Mouse (Mus musculus) Patski (cell line): ENCODE data around the gene Spo11. TPM values are rescaled to one million over a fixed set of nuclear protein-coding genes. Genes with fewer than 3 reads are reported as not detected.
A peak's percentile ranks its signal among the peaks of the same experiment; 100 is the strongest.

Experiments used
- ATAC-seq: fragments of 100-300 bp; one replicate; pipeline ENCODE4 v1.8.0; 2021
- CTCF ChIA-PET: fragments of 350-600 bp; sonication (Branson Sonifier 250); formaldehyde crosslinking; loops from one replicate; lab custom pipeline; 2022; ENCODE audit warnings: inconsistent platforms; lab: Charles Lee
- POLR2A ChIA-PET: fragments of 350-600 bp; sonication (Branson Sonifier 250); formaldehyde crosslinking; loops from one replicate; lab custom pipeline; 2022; ENCODE audit warnings: antibody characterized with exemption, inconsistent platforms; lab: Charles Lee
- DNase-seq: peaks from one replicate; pipeline ENCODE4 v3.0.0-alpha.2; 2011; ENCODE audit warnings: low read depth, low spot score
- H3K27me3 ChIP-seq: fragments of 371-371 bp; one replicate; pipeline ENCODE4 v1.5.1; 2021
- CTCF ChIP-seq: fragments of 100-300 bp; IDR thresholded peaks from one replicate; pipeline ENCODE4 v1.5.1; 2021
- in situ Hi-C: fragments of 300-500 bp; cut with MboI; formaldehyde crosslinking; loops from 3 replicates; pipeline ENCODE4 v1.11.1; 2018; ENCODE audit warnings: low pct_unique_long_range_greater_than_20kb, mixed read lengths
- polyA plus RNA-seq: library from polyadenylated mRNA; unstranded; gene quantifications from one replicate; pipeline ENCODE4 v1.2.3, GENCODE M21; 2021

Gene Spo11
- polyA plus RNA-seq, 1 experiment from 2014 or later, result 1.3 TPM

DNA sequence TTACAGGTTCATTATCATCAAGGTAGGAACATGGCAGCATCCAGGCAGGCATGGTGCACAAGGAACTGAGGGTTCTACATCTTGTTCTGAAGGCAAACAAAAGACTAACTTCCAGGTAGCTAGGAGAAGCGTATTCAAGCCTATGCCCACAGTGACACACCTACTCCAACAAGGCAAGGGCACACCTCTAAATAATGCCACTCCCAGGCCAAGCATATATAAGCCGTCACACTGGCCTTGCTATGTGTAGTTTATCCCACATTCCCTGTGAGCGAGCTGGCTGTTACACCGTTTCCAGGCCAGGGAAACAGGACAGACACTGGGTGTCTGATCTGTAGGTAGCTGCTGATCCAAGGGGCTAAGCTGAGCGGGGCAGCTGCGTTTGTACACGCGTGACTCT, 33.9 kb downstream of the Spo11 start:
- ChIA-PET CTCF (no interaction called here), POLR2A (no interaction called here)
- no peak for TF ChIP-seq CTCF
- no peaks in the 10 kb centered on the region for H3K27me3 ChIP-seq
- in situ Hi-C loops, result no loop called here
- DNase-seq (no peak), ATAC-seq (no peak)

DNA sequence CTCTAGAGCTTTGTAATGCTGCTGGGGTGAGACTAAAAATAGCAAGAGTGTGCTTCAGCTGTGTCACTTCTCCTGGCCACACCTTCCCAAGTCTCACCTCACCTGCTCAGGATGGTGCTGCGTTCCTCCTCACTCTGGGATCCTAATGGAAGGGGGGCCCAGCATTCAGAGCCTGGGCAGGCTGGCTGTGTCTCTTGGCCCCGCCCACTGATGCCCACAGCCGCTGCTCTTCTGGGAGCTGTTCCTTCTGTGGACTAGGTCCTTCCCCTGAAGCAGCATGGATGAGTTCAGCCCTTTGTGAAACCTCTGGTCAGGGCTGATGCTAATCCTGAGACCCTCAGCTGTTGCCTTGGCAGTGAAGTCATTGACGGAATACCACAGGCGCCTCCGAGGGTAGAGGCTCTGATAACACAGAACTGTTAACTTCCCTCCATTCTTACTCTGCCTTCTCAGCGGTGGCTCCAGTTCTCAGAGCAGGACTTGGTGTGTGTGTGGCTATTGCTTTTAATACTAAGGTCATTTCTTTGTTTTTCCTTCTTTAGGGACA, 37.3 kb downstream of the Spo11 start:
- TF ChIP-seq CTCF, result no peak
- ATAC-seq, result no peak
- in situ Hi-C loops, result no loop called here
- ChIA-PET CTCF (interaction anchor here (1.4 to 2.0 kb wide), 2 partner anchors 8 to 75 kb away, joined by 3 to 4 read pairs; no protein-coding TSS in a partner anchor), POLR2A (interaction anchor here (0.8 kb wide), 1 partner anchor 10 kb away, joined by 3 read pairs; no protein-coding TSS in a partner anchor)
- no peak for DNase-seq
- H3K27me3 ChIP-seq, result no peaks in the 10 kb centered on the region

DNA sequence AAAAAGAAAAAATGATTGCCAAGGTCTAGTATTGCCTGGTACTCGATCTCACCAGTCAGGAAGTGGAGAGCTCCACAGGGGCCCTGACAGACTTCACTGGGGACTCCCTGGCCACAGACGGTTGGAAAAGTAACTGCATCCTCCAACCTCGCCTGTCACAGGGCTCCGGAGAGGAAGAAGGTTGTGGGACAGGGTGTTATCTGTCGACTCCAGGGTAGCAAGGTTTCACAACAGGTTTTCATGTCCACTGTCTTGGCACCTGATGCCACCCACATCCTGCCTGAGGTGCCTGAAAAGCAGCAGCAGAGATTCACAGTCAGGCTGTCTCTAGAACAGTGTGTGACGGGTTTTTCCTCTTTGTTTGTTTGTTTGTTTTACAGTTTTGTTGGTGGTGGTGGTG, 40.4 kb downstream of the Spo11 start:
- ATAC-seq (no peak), DNase-seq (no peak)
- in situ Hi-C loops, result no loop called here
- POLR2A ChIA-PET, result interaction anchor here (1.2 kb wide), 1 partner anchor 10 kb away, joined by 3 read pairs; no protein-coding TSS in a partner anchor
- H3K27me3 ChIP-seq, result no peaks in the 10 kb centered on the region
- no peak for TF ChIP-seq CTCF
- CTCF ChIA-PET, result interaction anchor here (1.4 kb wide), 1 partner anchor 15 kb away, joined by 3 read pairs; no protein-coding TSS in a partner anchor

DNA sequence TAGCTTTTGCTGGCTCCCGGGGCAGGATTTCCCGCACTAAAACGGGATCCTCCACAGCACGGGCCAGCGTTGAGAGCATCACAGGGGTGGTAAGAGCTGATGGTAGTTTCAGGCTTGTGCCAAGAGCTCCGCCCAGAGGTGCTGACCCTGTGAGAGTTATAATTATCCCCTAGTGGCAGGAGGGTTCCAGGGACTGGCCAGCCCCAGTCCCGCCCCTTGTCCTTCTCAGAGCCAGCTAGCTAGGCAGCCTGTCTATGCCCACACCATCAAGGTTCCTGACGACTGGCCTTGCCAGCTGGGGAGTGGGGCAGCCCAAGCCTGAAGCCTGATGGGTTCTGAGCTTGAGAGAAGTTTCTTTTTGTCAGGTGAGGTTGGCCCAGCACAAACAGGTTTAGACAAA, 41.1 kb downstream of the Spo11 start:
- ATAC-seq, result no peak
- CTCF ChIA-PET, result interaction anchor here (1.4 kb wide), 1 partner anchor 16 kb away, joined by 3 read pairs; no protein-coding TSS in a partner anchor
- TF ChIP-seq CTCF, result no peak
- in situ Hi-C loops, result no loop called here
- POLR2A ChIA-PET, result interaction anchor here (0.9 to 1.2 kb wide), 2 partner anchors 9 to 37 kb away, joined by 3 read pairs; no protein-coding TSS in a partner anchor
- H3K27me3 ChIP-seq, result no peaks in the 10 kb centered on the region
- no peak for DNase-seq

DNA sequence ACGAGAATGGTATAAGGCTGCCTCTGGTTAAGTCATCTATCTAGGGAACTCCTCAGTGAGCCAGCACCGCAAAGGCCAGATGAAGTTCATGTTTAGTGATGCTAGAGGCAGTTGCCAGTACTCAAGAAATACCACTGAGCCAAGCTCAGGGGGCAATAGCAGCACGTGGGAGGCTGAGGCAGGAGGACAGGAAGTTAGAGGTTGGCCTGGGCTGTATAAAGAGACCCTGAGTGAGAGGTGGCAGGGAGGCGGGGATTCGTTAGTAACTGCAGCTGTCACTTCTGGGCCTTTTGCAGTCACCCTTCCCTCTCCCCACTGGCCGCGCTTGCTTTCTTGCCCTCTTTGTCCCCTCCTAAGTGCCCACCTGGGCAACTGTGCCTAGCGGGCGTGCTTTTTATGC, 41.8 kb downstream of the Spo11 start:
- in situ Hi-C loops, result no loop called here
- CTCF ChIA-PET, result interaction anchor here (1.4 kb wide), 1 partner anchor 16 kb away, joined by 3 read pairs; no protein-coding TSS in a partner anchor
- ATAC-seq, result no peak

DNA sequence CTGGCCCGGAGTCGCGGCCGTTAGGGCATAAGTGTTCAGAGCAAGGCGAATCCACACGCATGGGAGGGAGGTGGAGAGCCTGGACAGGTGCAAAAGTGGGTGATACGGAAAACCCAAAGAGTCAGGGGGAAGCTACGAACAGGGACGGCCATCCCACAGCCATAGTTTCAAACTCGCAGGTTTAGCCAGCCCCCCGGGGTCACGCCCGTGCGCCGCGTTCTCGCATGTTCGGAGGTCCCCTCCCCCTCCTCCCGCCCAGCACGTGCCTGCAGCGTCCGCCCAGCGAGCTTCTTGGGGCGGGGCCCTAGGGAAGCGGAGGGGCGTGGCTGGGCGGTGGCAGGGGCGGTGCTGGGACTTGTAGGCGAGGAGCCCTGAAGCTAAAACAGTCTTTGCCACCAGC, 42.3 kb downstream of the Spo11 start:
- no peak for ATAC-seq
- no peak for DNase-seq
- in situ Hi-C loops, result no loop called here
- no peak for TF ChIP-seq CTCF
- CTCF ChIA-PET, result no interaction called here
- POLR2A ChIA-PET, result no interaction called here
- no peaks in the 10 kb centered on the region for H3K27me3 ChIP-seq

More for the DNA sequence above, 41.8 kb downstream of the Spo11 start:
- POLR2A ChIA-PET, result interaction anchor here (0.9 kb wide), 1 partner anchor 37 kb away, joined by 3 read pairs; no protein-coding TSS in a partner anchor
- H3K27me3 ChIP-seq, result no peaks in the 10 kb centered on the region
- TF ChIP-seq CTCF, result no peak
- no peak for DNase-seq

DNA sequence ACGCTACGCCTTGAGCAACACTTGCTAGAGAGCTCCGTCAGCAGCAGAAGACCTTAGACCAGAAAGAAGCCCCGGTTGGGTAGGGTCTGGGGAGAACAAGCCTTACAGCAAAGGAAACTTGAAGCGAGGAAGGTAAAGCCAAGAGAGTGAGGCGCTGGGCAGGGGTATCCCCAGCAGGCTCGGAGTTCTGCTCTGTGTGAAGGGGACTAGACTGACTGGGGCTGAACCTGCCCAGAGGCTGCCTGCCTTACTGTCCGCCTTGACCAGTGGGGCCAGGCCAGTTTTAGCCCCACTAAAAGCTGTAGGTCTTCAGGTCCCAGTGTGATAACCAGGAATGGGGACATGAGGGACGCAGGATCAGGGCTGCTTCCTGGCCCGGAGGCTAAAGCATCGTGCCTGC, 42.9 kb downstream of the Spo11 start, which contains the start of gene Rbm38:
Gene Rbm38, plus strand, starts transcription at position 69 of the 400 bp plus-strand sequence.
- ChIA-PET CTCF (no interaction called here), POLR2A (no interaction called here)
- in situ Hi-C loops, result no loop called here
- no peak for ATAC-seq
- no peak for TF ChIP-seq CTCF
- DNase-seq, result no peak
- H3K27me3 ChIP-seq, result no peaks in the 10 kb centered on the region

DNA sequence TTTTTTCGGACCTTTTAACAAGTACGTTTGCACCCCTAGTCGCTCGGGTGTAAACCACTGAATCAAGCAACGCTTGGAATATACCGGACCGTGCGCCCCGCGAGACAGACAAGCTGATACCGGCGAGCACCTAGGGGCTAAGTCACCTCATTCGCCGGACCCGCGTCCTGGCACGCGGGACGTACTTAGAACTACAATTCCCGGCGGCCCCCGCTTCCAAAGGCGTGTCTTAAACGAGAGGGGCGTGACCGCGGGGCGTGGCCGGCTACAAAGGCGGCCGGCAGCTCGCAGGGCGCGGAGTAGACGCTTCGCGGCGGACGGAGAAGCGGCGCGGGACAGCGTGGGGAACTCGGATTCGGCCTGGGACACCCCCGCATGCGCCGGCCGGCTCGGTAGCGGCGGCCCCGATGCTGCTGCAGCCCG, 44.1 kb downstream of the Spo11 start:
- TF ChIP-seq CTCF, result no peak
- ChIA-PET POLR2A (interaction anchor here (0.9 to 1.0 kb wide), 2 partner anchors 9 to 60 kb away, joined by 3 to 4 read pairs; no protein-coding TSS in a partner anchor), CTCF (no interaction called here)
- no peak for DNase-seq
- in situ Hi-C loops, result no loop called here
- no peaks in the 10 kb centered on the region for H3K27me3 ChIP-seq
- ATAC-seq, result peak; percentile 76

DNA sequence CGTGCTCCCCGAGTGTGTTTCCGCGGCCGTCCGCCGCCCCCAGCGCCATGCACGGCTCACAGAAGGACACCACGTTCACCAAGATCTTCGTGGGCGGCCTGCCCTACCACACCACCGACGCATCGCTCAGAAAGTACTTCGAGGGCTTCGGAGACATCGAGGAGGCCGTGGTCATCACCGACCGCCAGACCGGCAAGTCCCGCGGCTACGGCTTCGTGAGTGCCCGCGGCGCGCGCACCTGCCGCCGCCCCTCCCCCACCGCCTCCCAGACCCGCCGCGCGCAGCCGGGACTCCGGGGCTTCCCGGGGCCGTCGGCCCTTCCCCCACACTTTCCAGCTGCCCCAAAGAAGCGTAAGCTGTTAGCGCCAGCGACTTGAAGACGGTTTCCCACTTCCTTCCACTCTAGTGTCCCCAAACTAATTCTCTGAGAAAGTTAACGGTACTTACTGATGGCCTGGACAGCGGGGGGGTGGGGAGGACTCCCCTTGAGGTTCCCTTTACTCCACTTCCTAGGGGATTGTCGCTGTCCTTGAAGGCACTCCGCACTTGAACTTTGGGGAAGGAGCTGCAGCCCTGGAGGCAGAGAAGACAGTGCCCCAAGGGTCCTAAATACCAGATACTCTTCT, 44.7 kb downstream of the Spo11 start:
- DNase-seq, result no peak
- in situ Hi-C loops, result no loop called here
- ATAC-seq, result peak; percentile 23
- CTCF ChIA-PET, result interaction anchor here (1.0 kb wide), 1 partner anchor 24 kb away, joined by 3 read pairs; no protein-coding TSS in a partner anchor
- no peaks in the 10 kb centered on the region for H3K27me3 ChIP-seq
- no peak for TF ChIP-seq CTCF
- POLR2A ChIA-PET, result interaction anchor here (0.9 to 1.0 kb wide), 2 partner anchors 10 to 60 kb away, joined by 3 to 4 read pairs; no protein-coding TSS in a partner anchor

DNA sequence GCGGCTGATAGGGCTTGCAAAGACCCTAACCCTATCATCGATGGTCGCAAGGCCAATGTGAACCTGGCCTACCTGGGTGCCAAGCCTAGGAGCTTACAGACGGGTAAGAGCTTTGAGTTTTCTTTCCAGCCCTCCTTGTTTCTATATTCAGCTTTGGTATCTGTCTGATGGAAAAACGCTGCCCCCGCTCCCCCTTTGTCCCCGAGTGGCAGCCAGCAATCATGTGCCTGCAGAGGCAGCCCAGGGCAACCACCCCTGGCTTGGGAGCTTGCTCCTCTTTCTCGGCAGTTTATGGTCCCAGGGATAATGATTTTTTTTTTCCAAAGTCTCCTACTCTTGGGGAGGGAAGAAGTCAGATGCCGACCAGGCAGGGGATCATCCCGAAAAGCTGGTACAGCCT, 45.3 kb downstream of the Spo11 start:
- H3K27me3 ChIP-seq, result no peaks in the 10 kb centered on the region

More for the DNA sequence above, 45.3 kb downstream of the Spo11 start:
- DNase-seq (no peak), ATAC-seq (no peak)
- in situ Hi-C loops, result no loop called here
- POLR2A ChIA-PET, result no interaction called here
- TF ChIP-seq CTCF, result no peak
- CTCF ChIA-PET, result interaction anchor here (1.0 to 1.2 kb wide), 2 partner anchors 8 to 25 kb away, joined by 3 to 4 read pairs; no protein-coding TSS in a partner anchor
